Comparison of ENCODE assay signal across 9 mouse cellular contexts in genomic region chr2:167595761-167596171, GRCm38 (mm10). TPM values are rescaled to one million over a fixed set of nuclear protein-coding genes. Genes with fewer than 3 reads are reported as not detected.
DNase-seq lines count a peak whose midpoint lies in the region; ATAC-seq and TF ChIP-seq lines count a peak whose summit lies in the region.
"Had no signal": no experiment of that assay in that cellular context is flagged by ENCODE, and none has a peak within 500 bp of the region (broad histone marks: within the 10 kb centered on the region; RNA-seq: fewer than 3 reads in every experiment).

No protein-coding gene starts in this region.

- DNase-seq in cerebellum, postnatal 14 days = peak; percentile 50 to 58
- no peak for DNase-seq in cerebellum, adult 8-10 months
- peak; percentile 27 for DNase-seq in Muller cell, postnatal 12 days (ENCODE audit: inconsistent ontology term)
- peak; percentile 98 for DNase-seq in heart, adult 11 months
- peak; percentile 33 for DNase-seq in kidney, postnatal 0 days (ENCODE audit: low spot score)
- DNase-seq in adrenal gland, adult 8-10 months = no peak
- DNase-seq in layer of hippocampus, postnatal 10 days (ENCODE audit: low spot score in 2 of 2) = no peak

- TF ChIP-seq POLR2A in small intestine, adult 2 months (IDR thresholded peaks at IDR 0.05; ENCODE audit: low read depth, low read length) = no peak

- H3K9me3 ChIP-seq in kidney, postnatal 0 days (replicated peaks; ENCODE audit: low read length) = no peaks in the 10 kb centered on the region

- TF ChIP-seq CTCF in kidney, postnatal 0 days (IDR thresholded peaks at IDR 0.05; ENCODE audit: low read depth) = no peak
- no peak for TF ChIP-seq CTCF in small intestine, adult 2 months (IDR thresholded peaks at IDR 0.05; ENCODE audit: extremely low read depth, insufficient read length, insufficient replicate concordance, low read depth, low read length)

- H3K27ac ChIP-seq in kidney, postnatal 0 days = peak overlapping the region; percentile 82
- peak overlapping the region; percentile 60 for H3K27ac ChIP-seq in small intestine, adult 2 months (ENCODE audit: insufficient read depth, low read depth, low read length)

- WGBS in kidney, postnatal 0 days = 32% methylated on average over 14 of the region's 14 CpGs
- 70% methylated on average over 14 of the region's 14 CpGs for WGBS in small intestine, adult 2 months

- peak overlapping the region; percentile 35; the same call in 1 of the 2 replicates for H3K9ac ChIP-seq in kidney, postnatal 0 days (ENCODE audit: low read depth, low read length)

- H3K27me3 ChIP-seq in kidney, postnatal 0 days (ENCODE audit: insufficient read depth, low read length) = no peaks in the 10 kb centered on the region
- H3K27me3 ChIP-seq in small intestine, adult 2 months (ENCODE audit: control insufficient read depth, insufficient read depth, low read length) = peaks cover 11% of the 10 kb centered on the region

- no peaks in the 10 kb centered on the region for H3K36me3 ChIP-seq in kidney, postnatal 0 days (ENCODE audit: insufficient read depth, low read length)
- no peaks in the 10 kb centered on the region for H3K36me3 ChIP-seq in small intestine, adult 2 months (ENCODE audit: control insufficient read depth, insufficient read depth, low read length)

- peaks cover 44% of the 10 kb centered on the region for H3K4me1 ChIP-seq in kidney, postnatal 0 days (replicated peaks; ENCODE audit: insufficient read depth, low read length)
- H3K4me1 ChIP-seq in small intestine, adult 2 months (ENCODE audit: control insufficient read depth, insufficient read depth, insufficient read length, low read length) = peaks cover 3% of the 10 kb centered on the region

- no peak overlapping the region for H3K4me2 ChIP-seq in kidney, postnatal 0 days (ENCODE audit: low read length)

- no peak for ATAC-seq in kidney, postnatal 0 days (replicated peaks; ENCODE audit: low FRiP score, low read depth)

- no peak overlapping the region for H3K4me3 ChIP-seq in kidney, postnatal 0 days (replicated peaks; ENCODE audit: low read depth, low read length)
- no peak overlapping the region for H3K4me3 ChIP-seq in small intestine, adult 2 months (ENCODE audit: low read depth, low read length)
- H3K4me3 ChIP-seq: erythroblast, embryonic 14.5 days had no signal

RNA-seq across cellular contexts. Expression of gene Ube2v1, which starts 36.1 kb away (rescaled TPM):
- polyA plus RNA-seq in kidney, postnatal 0 days (2015; fragmentation: Nextera tagmentation; extraction: Ambion mirVana) = 256 and 262 TPM in 2 replicates
- 58.0 and 89.8 TPM in 2 replicates for polyA plus RNA-seq in small intestine, adult 2 months (2012; rRNA removed)
- total RNA-seq in adrenal gland, adult 8-10 months (2022) = 100 to 1,000 TPM; 175 to 197 (median 191) TPM
- total RNA-seq in layer of hippocampus, postnatal 10 days (2021) = 100 to 1,000 TPM; 236 to 257 TPM

RNA-seq across cellular contexts. Expression of gene Snai1, which starts 57.8 kb away (rescaled TPM):
- polyA plus RNA-seq in kidney, postnatal 0 days (2015; fragmentation: Nextera tagmentation; extraction: Ambion mirVana) = 33.9 and 36.1 TPM in 2 replicates
- 12.1 and 13.2 TPM in 2 replicates for polyA plus RNA-seq in small intestine, adult 2 months (2012; rRNA removed)
- total RNA-seq in adrenal gland, adult 8-10 months (2022) = 1 to 10 TPM; 6.5 to 9.1 (median 7.6) TPM
- 1 to 10 TPM; 1.5 to 1.7 TPM for total RNA-seq in layer of hippocampus, postnatal 10 days (2021)
- polyA plus RNA-seq: erythroblast, embryonic 14.5 days had no signal

Comparison
In these comparisons a context has a peak if more than half of its experiments do, and no peak if none do; other contexts are left out.
1. DNase-seq: peak in cerebellum, postnatal 14 days (2 of 2), Muller cell, postnatal 12 days (single experiment), heart, adult 11 months (single experiment) and kidney, postnatal 0 days (single experiment); none in cerebellum, adult 8-10 months (single experiment), adrenal gland, adult 8-10 months (single experiment) and layer of hippocampus, postnatal 10 days (0 of 2).